Mouse (Mus musculus): ENCODE measurements around the gene Pex6. TPM values are rescaled to one million over a fixed set of nuclear protein-coding genes. Genes with fewer than 3 reads are reported as not detected.
A peak's percentile ranks its signal among the peaks of the same experiment; 100 is the strongest.

The Pex6 gene
- total RNA-seq, 2 experiments from 2014 or later, result 12.0 to 14.4 TPM

- DNase-seq, result no peak
These were observed 9.8 kb upstream of the Pex6 start for GRCm38 (mm10) chr17:46701489-46701888.

- DNase-seq, result no peak
These were observed 9.2 kb upstream of the Pex6 start for GRCm38 (mm10) chr17:46702100-46702499.

- no peak for DNase-seq
These were observed 8.8 kb upstream of the Pex6 start for GRCm38 (mm10) chr17:46702506-46702905.

GRCm38 (mm10) chr17:46703971-46704886 is 7.0 kb upstream of the Pex6 start:
- no peak for DNase-seq

GRCm38 (mm10) chr17:46704887-46705835 is 6.1 kb upstream of the Pex6 start, which contains the start of gene Ppp2r5d:
Gene Ppp2r5d, minus strand, starts transcription at chr17:46705111.
- DNase-seq, result peak; percentile 97

GRCm38 (mm10) chr17:46706375-46707089 is 4.7 kb upstream of the Pex6 start:
- DNase-seq, result no peak

GRCm38 (mm10) chr17:46711612-46712271 is 479 bp downstream of the Pex6 start:
- DNase-seq, result peak; percentile 69

GRCm38 (mm10) chr17:46712442-46712841 is 1.2 kb downstream of the Pex6 start:
- no peak for DNase-seq

GRCm38 (mm10) chr17:46713849-46714248 is 2.6 kb downstream of the Pex6 start:
- no peak for DNase-seq

- DNase-seq, result no peak
These were observed 3.7 kb downstream of the Pex6 start for GRCm38 (mm10) chr17:46714756-46715481.

- DNase-seq, result no peak
These were observed 9.8 kb downstream of the Pex6 start for GRCm38 (mm10) chr17:46721077-46721476.

- DNase-seq, result no peak
These were observed 13.3 kb downstream of the Pex6 start for GRCm38 (mm10) chr17:46724477-46725084.

GRCm38 (mm10) chr17:46725273-46725672 is 14.0 kb downstream of the Pex6 start:
- DNase-seq, result peak; percentile 54

GRCm38 (mm10) chr17:46725731-46726645 is 14.7 kb downstream of the Pex6 start:
- no peak for DNase-seq

GRCm38 (mm10) chr17:46727271-46727670 is 16.0 kb downstream of the Pex6 start:
- DNase-seq, result no peak

- no peak for DNase-seq
These were observed 16.8 kb downstream of the Pex6 start for GRCm38 (mm10) chr17:46728021-46728420.

- DNase-seq, result no peak
These were observed 17.2 kb downstream of the Pex6 start for GRCm38 (mm10) chr17:46728496-46728895.

- DNase-seq, result peak; percentile 33
These were observed 17.6 kb downstream of the Pex6 start, which contains the start of gene Gnmt for GRCm38 (mm10) chr17:46728904-46729318. Gene Gnmt, minus strand, starts transcription at chr17:46729168.

- DNase-seq, result no peak
These were observed 22.8 kb downstream of the Pex6 start for GRCm38 (mm10) chr17:46734055-46734454.

Data from heart, postnatal 4 days (tissue).